In the genomic region with DNA sequence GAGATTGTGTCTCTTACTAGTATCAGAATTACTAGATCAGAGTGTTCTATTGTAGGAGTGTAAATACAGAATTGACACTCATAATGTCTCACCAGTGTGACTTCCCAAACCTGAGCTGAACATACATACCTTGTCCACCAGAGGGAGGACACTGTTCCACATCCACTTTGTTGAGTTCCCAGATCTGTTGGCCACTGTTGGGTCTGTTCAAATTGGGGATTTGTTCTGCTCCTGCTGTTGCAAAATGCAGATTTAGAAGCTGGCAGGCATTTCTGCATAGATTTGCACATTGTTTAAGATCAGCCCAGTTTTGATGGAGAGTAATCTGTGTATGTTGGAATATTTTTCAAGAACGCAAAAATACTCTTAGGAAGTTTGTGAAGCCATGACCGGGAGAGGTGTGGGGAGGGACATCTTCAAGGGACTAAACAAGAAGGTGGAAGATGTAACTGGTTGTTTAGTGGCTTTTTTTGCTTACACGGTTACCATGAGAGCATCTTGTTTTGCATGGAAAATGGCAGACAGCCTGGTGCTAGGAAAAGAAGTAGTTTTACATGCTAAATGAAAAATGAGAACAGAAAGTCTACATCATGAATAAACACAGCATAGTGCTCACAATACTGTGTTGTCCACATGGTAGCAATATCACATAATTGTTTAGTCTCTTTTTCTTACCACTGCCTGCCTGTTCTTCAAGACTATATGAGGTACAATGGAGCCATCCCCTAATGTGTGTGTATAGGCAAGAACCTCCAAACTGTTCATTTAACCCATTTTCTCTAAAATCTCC, we compare ENCODE assay signal across 11 mouse cellular contexts.
A peak's percentile ranks its signal among the peaks of the same experiment; 100 is the strongest.
DNase-seq lines count a peak whose midpoint lies in the region; ATAC-seq and TF ChIP-seq lines count a peak whose summit lies in the region.
"Had no signal": no experiment of that assay in that cellular context is flagged by ENCODE, and none has a peak within 500 bp of the region (broad histone marks: within the 10 kb centered on the region; RNA-seq: fewer than 3 reads in every experiment).

No protein-coding gene starts in this region.

- no peaks in the 10 kb centered on the region for H3K36me3 ChIP-seq in forebrain, embryonic 13.5 days (ENCODE audit: poor library complexity, severe bottlenecking)
- no peaks in the 10 kb centered on the region for H3K36me3 ChIP-seq in forebrain, embryonic 12.5 days (replicated peaks)
- no peaks in the 10 kb centered on the region for H3K36me3 ChIP-seq in midbrain, embryonic 14.5 days (ENCODE audit: control insufficient read depth, insufficient read depth, low read length)
- H3K36me3 ChIP-seq in midbrain, embryonic 16.5 days (ENCODE audit: control insufficient read depth, insufficient read depth, low read length), result no peaks in the 10 kb centered on the region
- H3K36me3 ChIP-seq: limb, embryonic 13.5 days had no signal

- H3K9me3 ChIP-seq in forebrain, embryonic 13.5 days (replicated peaks), result no peaks in the 10 kb centered on the region
- no peaks in the 10 kb centered on the region for H3K9me3 ChIP-seq in forebrain, embryonic 12.5 days
- H3K9me3 ChIP-seq in midbrain, embryonic 14.5 days (ENCODE audit: control insufficient read depth, low read length), result no peaks in the 10 kb centered on the region
- no peaks in the 10 kb centered on the region for H3K9me3 ChIP-seq in midbrain, embryonic 16.5 days (replicated peaks; ENCODE audit: control insufficient read depth, low read length, poor library complexity, severe bottlenecking)
- H3K9me3 ChIP-seq: limb, embryonic 13.5 days had no signal

- no peak overlapping the region for H3K4me2 ChIP-seq in forebrain, embryonic 13.5 days
- no peak overlapping the region for H3K4me2 ChIP-seq in forebrain, embryonic 12.5 days
- no peak overlapping the region for H3K4me2 ChIP-seq in midbrain, embryonic 14.5 days (ENCODE audit: low read length)
- no peak overlapping the region for H3K4me2 ChIP-seq in midbrain, embryonic 16.5 days (ENCODE audit: low read length)
- H3K4me2 ChIP-seq: limb, embryonic 13.5 days had no signal

- DNase-seq in midbrain, embryonic 14.5 days, result peak; percentile 24
- DNase-seq in layer of hippocampus, adult 2 months (ENCODE audit: low spot score in 2 of 2), result peak in 1 of 2 experiments; percentile 46
- no peak for DNase-seq in testis, postnatal 10 days (ENCODE audit: low spot score)
- DNase-seq in spleen, postnatal 10 days (ENCODE audit: low spot score in 2 of 2), result no peak
- DNase-seq in adrenal gland, postnatal 14 days, result no peak
- DNase-seq: cerebellum, adult 11 months; kidney, adult 11 months had no signal

- ATAC-seq in forebrain, embryonic 13.5 days, result peak; percentile 41; the same call in 1 of the 2 replicates
- ATAC-seq in forebrain, embryonic 12.5 days (ENCODE audit: low FRiP score), result no peak
- no peak for ATAC-seq in midbrain, embryonic 14.5 days (ENCODE audit: low FRiP score, low TSS enrichment)
- ATAC-seq in midbrain, embryonic 16.5 days, result no peak

- no peaks in the 10 kb centered on the region for H3K27me3 ChIP-seq in forebrain, embryonic 13.5 days
- no peaks in the 10 kb centered on the region for H3K27me3 ChIP-seq in forebrain, embryonic 12.5 days
- H3K27me3 ChIP-seq in midbrain, embryonic 14.5 days (ENCODE audit: control insufficient read depth, insufficient read depth, low read length), result no peaks in the 10 kb centered on the region
- no peaks in the 10 kb centered on the region for H3K27me3 ChIP-seq in midbrain, embryonic 16.5 days (ENCODE audit: control insufficient read depth, insufficient read depth, low read depth, low read length)
- H3K27me3 ChIP-seq: limb, embryonic 13.5 days had no signal

- H3K9ac ChIP-seq in forebrain, embryonic 13.5 days, result no peak overlapping the region
- no peak overlapping the region for H3K9ac ChIP-seq in forebrain, embryonic 12.5 days
- H3K9ac ChIP-seq in midbrain, embryonic 14.5 days (replicated peaks; ENCODE audit: low read length), result no peak overlapping the region
- no peak overlapping the region for H3K9ac ChIP-seq in midbrain, embryonic 16.5 days (ENCODE audit: low read depth, low read length)
- H3K9ac ChIP-seq: limb, embryonic 13.5 days had no signal

- H3K4me1 ChIP-seq in forebrain, embryonic 13.5 days, result no peaks in the 10 kb centered on the region
- no peaks in the 10 kb centered on the region for H3K4me1 ChIP-seq in forebrain, embryonic 12.5 days
- H3K4me1 ChIP-seq in midbrain, embryonic 14.5 days (ENCODE audit: control insufficient read depth, insufficient read depth, low read length), result no peaks in the 10 kb centered on the region
- H3K4me1 ChIP-seq in midbrain, embryonic 16.5 days (ENCODE audit: control insufficient read depth, insufficient read depth, low read length), result no peaks in the 10 kb centered on the region
- H3K4me1 ChIP-seq: limb, embryonic 13.5 days had no signal

- peak; percentile 78 for TF ChIP-seq CTCF in layer of hippocampus, adult 2 months (conservative IDR thresholded peaks at IDR 0.05)

- 93% methylated on average over 3 of the region's 3 CpGs for WGBS in forebrain, embryonic 13.5 days
- WGBS in forebrain, embryonic 12.5 days, result 95% methylated on average over 3 of the region's 3 CpGs
- 91% methylated on average over 3 of the region's 3 CpGs for whole genome bisulfite sequencing in midbrain, embryonic 14.5 days
- 91% methylated on average over 3 of the region's 3 CpGs for WGBS in midbrain, embryonic 16.5 days

- H3K27ac ChIP-seq in forebrain, embryonic 13.5 days, result no peak overlapping the region
- H3K27ac ChIP-seq in forebrain, embryonic 12.5 days, result no peak overlapping the region
- no peak overlapping the region for H3K27ac ChIP-seq in midbrain, embryonic 14.5 days (replicated peaks; ENCODE audit: low read depth, low read length)
- no peak overlapping the region for H3K27ac ChIP-seq in midbrain, embryonic 16.5 days (ENCODE audit: low read length)
- peak overlapping the region; percentile 47 for H3K27ac ChIP-seq in layer of hippocampus, adult 2 months
- H3K27ac ChIP-seq: limb, embryonic 13.5 days had no signal

- no peak overlapping the region for H3K4me3 ChIP-seq in forebrain, embryonic 13.5 days
- no peak overlapping the region for H3K4me3 ChIP-seq in forebrain, embryonic 12.5 days (replicated peaks)
- no peak overlapping the region for H3K4me3 ChIP-seq in midbrain, embryonic 14.5 days (replicated peaks; ENCODE audit: low read depth, low read length)
- no peak overlapping the region for H3K4me3 ChIP-seq in midbrain, embryonic 16.5 days (ENCODE audit: low read depth, low read length)
- no peak overlapping the region for H3K4me3 ChIP-seq in layer of hippocampus, adult 2 months
- H3K4me3 ChIP-seq: limb, embryonic 13.5 days had no signal
